Mouse (Mus musculus) myocyte (in vitro differentiated cells): ENCODE data around the gene Map4k5.

ENCODE experiments used
- CEBPB ChIP-seq: IDR thresholded peaks from 2 replicates; pipeline ENCODE4 v1.6.1; 2011; ENCODE audit warnings: mild to moderate bottlenecking, moderate library complexity; ENCODE audit not compliant: poor library complexity, insufficient read depth, severe bottlenecking
- MYOG ChIP-seq, 3 experiments: IDR thresholded peaks; one replicate each; pipeline ENCODE4 v1.6.1; 2011; ENCODE audit warnings: control low read depth in 2 of 3, low read depth in 2 of 3, mild to moderate bottlenecking in 2 of 3; ENCODE audit not compliant: insufficient read length in 2 of 3, control insufficient read depth in 1 of 3, insufficient read depth in 1 of 3
- POLR2A ChIP-seq: IDR thresholded peaks from one replicate; pipeline ENCODE4 v1.6.1; 2011; ENCODE audit warnings: low read depth, mild to moderate bottlenecking, control low read depth, moderate library complexity; ENCODE audit not compliant: insufficient read length

DNA sequence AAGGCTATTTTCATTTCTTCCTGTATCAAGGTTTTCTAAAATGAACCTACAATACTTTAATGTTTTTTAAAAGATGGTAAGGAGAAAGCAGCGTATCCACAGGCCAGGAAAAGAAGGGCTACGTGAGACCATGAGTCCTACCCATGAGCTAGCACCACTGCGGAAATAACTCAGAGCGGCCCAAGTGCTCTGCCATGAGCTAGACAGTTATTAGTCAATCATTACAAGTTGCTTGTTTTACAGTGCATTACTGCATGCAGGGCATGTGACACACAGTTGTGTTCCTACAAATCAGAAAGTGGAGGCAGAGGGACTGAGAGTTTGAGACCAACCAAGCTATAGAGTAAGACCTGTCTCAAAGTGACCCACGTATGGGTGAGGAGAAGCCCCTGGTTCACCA lies 8.9 kb downstream of the Map4k5 start:
- no peak for TF ChIP-seq CEBPB
- no peak for TF ChIP-seq MYOG (IDR thresholded peaks at IDR 0.05; ENCODE audit: control insufficient read depth in 1 of 3, insufficient read depth in 1 of 3, insufficient read length in 2 of 3, low read depth in 2 of 3)
- TF ChIP-seq POLR2A = no peak
